Mouse (Mus musculus) kidney, adult 9 months (tissue): ENCODE measurements at regions not wholly inside any gene's neighbourhood (a gene's known extent, or its start where the extent isn't known, plus 50 kb on each side); places are given as distances from the start of the nearest gene placed in this dataset.

Source experiments
- DNase-seq: peaks from one replicate; pipeline ENCODE4 v3.0.0; 2022

GRCm38 (mm10) chr14:89242159-89242558, 771.0 kb upstream of the Pcdh20 start:
- no peak for DNase-seq

GRCm38 (mm10) chr14:89236501-89236900, 765.3 kb upstream of the Pcdh20 start:
- DNase-seq: no peak

- no peak for DNase-seq
These were observed 759.3 kb upstream of the Pcdh20 start for GRCm38 (mm10) chr14:89230482-89230881.

GRCm38 (mm10) chr14:89217390-89217789, 746.2 kb upstream of the Pcdh20 start:
- no peak for DNase-seq

GRCm38 (mm10) chr14:89181386-89181979, 710.3 kb upstream of the Pcdh20 start:
- DNase-seq: peak; percentile 9

- no peak for DNase-seq
These were observed 671.9 kb upstream of the Pcdh20 start for GRCm38 (mm10) chr14:89142994-89143686.

GRCm38 (mm10) chr14:89099296-89099695, 628.1 kb upstream of the Pcdh20 start:
- DNase-seq: no peak

GRCm38 (mm10) chr14:89089661-89090060, 618.5 kb upstream of the Pcdh20 start:
- no peak for DNase-seq

- no peak for DNase-seq
These were observed 604.8 kb upstream of the Pcdh20 start for GRCm38 (mm10) chr14:89076014-89076413.

GRCm38 (mm10) chr14:89063971-89064370, 592.8 kb upstream of the Pcdh20 start:
- DNase-seq: no peak

GRCm38 (mm10) chr14:89062583-89063436, 591.6 kb upstream of the Pcdh20 start:
- DNase-seq: no peak

- no peak for DNase-seq
These were observed 590.1 kb upstream of the Pcdh20 start for GRCm38 (mm10) chr14:89061319-89061718.

GRCm38 (mm10) chr14:89034390-89034789, 563.2 kb upstream of the Pcdh20 start:
- DNase-seq: no peak

GRCm38 (mm10) chr14:89011440-89011839, 540.2 kb upstream of the Pcdh20 start:
- no peak for DNase-seq

- DNase-seq: no peak
These were observed 538.5 kb upstream of the Pcdh20 start for GRCm38 (mm10) chr14:89009648-89010047.

- DNase-seq: peak; percentile 6
These were observed 510.7 kb upstream of the Pcdh20 start for GRCm38 (mm10) chr14:88981895-88982294.

GRCm38 (mm10) chr14:88976007-88976406, 504.8 kb upstream of the Pcdh20 start:
- no peak for DNase-seq

- DNase-seq: no peak
These were observed 463.4 kb upstream of the Pcdh20 start for GRCm38 (mm10) chr14:88934569-88934968.
